Comparison of ENCODE assay signal across 8 mouse cellular contexts in the genomic region with DNA sequence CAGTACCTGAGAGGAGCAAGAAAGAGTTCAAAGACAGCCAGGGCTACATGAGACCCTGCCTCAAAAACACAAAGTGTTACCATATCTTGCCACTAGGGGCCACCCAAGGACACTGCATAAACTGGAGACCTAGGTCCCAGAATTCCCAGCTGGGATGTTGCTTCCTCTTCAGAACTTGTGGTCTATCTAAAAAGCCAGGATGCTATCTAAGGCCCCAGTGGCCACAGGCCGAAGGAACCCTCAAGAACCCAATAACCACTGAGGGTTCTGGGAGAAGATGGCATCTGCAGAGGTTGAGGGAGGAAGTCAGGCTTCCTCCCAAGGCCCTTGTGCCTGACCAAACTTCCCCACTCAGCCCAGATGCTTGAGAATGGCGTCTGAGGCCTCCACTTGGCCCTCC. TPM values are rescaled to one million over a fixed set of nuclear protein-coding genes. Genes with fewer than 3 reads are reported as not detected.
DNase-seq lines count a peak whose midpoint lies in the region; TF ChIP-seq lines count a peak whose summit lies in the region.

No protein-coding gene starts in this region.

- H3K79me3 ChIP-seq in C2C12 (ENCODE audit: low read depth) = no peaks in the 10 kb centered on the region

- no peak overlapping the region for H3K4me3 ChIP-seq in C2C12 (ENCODE audit: insufficient read depth, poor library complexity, severe bottlenecking)

- H3K36me3 ChIP-seq in C2C12 (ENCODE audit: control insufficient read depth, insufficient read depth) = no peaks in the 10 kb centered on the region

- TF ChIP-seq CTCF in C2C12 (IDR thresholded peaks at IDR 0.05; ENCODE audit: control insufficient read depth, insufficient read depth, insufficient read length) = peak; percentile 28

- H3K79me2 ChIP-seq in C2C12 (ENCODE audit: control insufficient read depth, insufficient read depth) = no peaks in the 10 kb centered on the region

- H3K27me3 ChIP-seq in C2C12 (ENCODE audit: control insufficient read depth, insufficient read depth, insufficient read length) = no peaks in the 10 kb centered on the region

- DNase-seq in Muller cell, postnatal 12 days (ENCODE audit: inconsistent ontology term) = peak; percentile 51
- peak; percentile 59 to 68 for DNase-seq in cerebellum, postnatal 36 days
- DNase-seq in gastrocnemius, postnatal 14 days = peak; percentile 52
- DNase-seq in kidney, postnatal 25 days = peak; percentile 58 to 87
- peak; percentile 48 to 68 for DNase-seq in lung, adult 18-20 months
- peak; percentile 40 for DNase-seq in retina, postnatal 7 days (ENCODE audit: low read depth, low spot score)
- peak; percentile 59 for DNase-seq in urinary bladder, postnatal 25 days (ENCODE audit: low spot score)

- no peak overlapping the region for H3ac ChIP-seq in C2C12 (ENCODE audit: control insufficient read depth, insufficient read length, low read depth)

- intact Hi-C loops in gastrocnemius, postnatal 14 days (cut with DNase I; ENCODE audit: low total_unique reads) = loop anchor here (5.0 kb wide), 1 partner anchor 43 kb away; no protein-coding TSS in a partner anchor

TF ChIP-seq in C2C12, 6 proteins besides CTCF, POLR2A, EP300 and RAD21:
- TF ChIP-seq MYOG (IDR thresholded peaks at IDR 0.05; ENCODE audit: control insufficient read depth, extremely low read depth, insufficient read length) = no peak
- no peak for TF ChIP-seq CEBPB (IDR thresholded peaks at IDR 0.05; ENCODE audit: low read depth)
- TF ChIP-seq MAX (IDR thresholded peaks at IDR 0.05) = no peak
- no peak for TF ChIP-seq MYOD1 (IDR thresholded peaks at IDR 0.05; ENCODE audit: control insufficient read depth, insufficient read length, low read depth)
- TF ChIP-seq FOSL1 (IDR thresholded peaks at IDR 0.05; ENCODE audit: insufficient read depth, low read length, poor library complexity, severe bottlenecking) = no peak
- no peak for TF ChIP-seq USF1 (IDR thresholded peaks at IDR 0.05; ENCODE audit: low read depth)

RNA-seq across cellular contexts. Expression of gene Tgif2, which starts 30.2 kb away (rescaled TPM):
- 19.6 TPM for polyA plus RNA-seq in C2C12 (2012; fragmentation: generic; extraction: Trizol)
- total RNA-seq in gastrocnemius, postnatal 14 days (2021) = 1 to 10 TPM; 2.9 to 3.1 TPM

RNA-seq across cellular contexts. Expression of gene Myl9, which starts 34.4 kb away (rescaled TPM):
- polyA plus RNA-seq in C2C12 (2012; fragmentation: generic; extraction: Trizol) = 954 TPM
- total RNA-seq in gastrocnemius, postnatal 14 days (2021) = 100 to 1,000 TPM; 165 to 224 TPM

RNA-seq across cellular contexts. Expression of gene 4930518I15Rik, which starts 48.2 kb away (rescaled TPM):
- polyA plus RNA-seq in C2C12 (2012; fragmentation: generic; extraction: Trizol) = 0.27 TPM
- under 1 TPM; 0.35 to 0.44 TPM for total RNA-seq in gastrocnemius, postnatal 14 days (2021)

RNA-seq across cellular contexts. Expression of gene Rab5if, which starts 53.3 kb away (rescaled TPM):
- polyA plus RNA-seq in C2C12 (2012; fragmentation: generic; extraction: Trizol) = 228 TPM
- total RNA-seq in gastrocnemius, postnatal 14 days (2021) = 10 to 100 TPM; 75.1 to 77.1 TPM
